Mouse (Mus musculus) cerebellum, postnatal 10 days (tissue): Measurements from ENCODE around the gene Dgki.

Experiments
- DNase-seq, 2 experiments: peaks; one replicate each; pipeline ENCODE4 v3.0.0; 2021; ENCODE audit warnings: mixed read lengths in 2 of 2

Dgki gene

DNA sequence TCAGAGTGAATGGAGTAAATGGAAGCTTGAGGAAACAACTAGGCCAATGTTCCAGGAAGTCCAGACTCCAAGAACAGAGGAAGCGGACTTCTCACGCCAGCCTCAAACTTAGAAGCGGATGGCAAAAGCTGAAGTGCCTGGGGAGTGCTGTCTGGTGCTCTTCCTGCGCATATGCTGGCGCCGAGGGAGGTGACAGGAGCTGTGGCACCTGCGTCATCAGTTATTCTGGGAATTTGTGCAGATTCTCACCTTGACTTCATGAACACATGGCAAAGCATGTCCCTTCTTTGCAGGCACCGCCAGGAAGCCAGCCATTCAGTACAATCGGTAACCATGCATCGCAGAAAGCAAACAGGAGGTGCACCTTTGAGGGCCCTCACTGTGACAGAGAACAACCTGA lies 301.0 kb downstream of the Dgki start:
- DNase-seq, result peak; percentile 48

DNA sequence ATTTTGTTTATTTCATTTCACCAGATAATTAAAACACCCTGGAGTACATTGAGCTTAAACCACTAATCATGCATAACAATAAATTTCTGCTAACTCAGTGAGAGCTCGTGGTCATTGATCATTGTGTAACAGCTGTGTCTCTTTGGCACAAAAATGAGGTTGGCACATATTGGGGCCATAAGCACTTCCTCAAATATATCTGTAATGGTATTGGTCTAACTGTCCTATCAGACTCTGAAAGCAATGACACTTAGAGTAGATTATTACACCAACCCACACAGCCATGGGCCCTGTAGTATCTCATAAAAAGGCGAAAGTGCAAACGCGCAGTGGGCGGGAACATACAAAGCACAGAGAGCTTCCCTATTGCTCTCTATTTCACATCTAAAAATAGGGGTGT lies 305.7 kb downstream of the Dgki start:
- no peak for DNase-seq

DNA sequence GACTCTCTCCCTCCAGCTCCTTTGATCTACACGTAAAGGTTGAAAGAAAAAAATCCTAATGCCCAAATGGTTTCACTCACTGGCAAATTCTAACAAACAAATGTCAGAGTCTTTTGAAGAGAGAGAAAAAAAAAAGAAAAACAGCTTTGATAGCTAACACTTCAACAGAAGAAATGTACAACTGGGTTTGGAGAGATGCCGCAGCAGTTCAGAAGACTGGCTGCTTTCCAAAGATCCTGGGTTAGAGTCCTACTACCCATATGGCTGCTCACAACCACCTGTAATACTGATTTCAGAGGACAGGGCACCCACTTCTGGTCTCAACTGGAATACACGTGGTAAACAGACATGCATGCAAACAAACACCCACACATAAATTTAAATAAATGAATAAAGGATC lies 309.8 kb downstream of the Dgki start:
- no peak for DNase-seq

DNA sequence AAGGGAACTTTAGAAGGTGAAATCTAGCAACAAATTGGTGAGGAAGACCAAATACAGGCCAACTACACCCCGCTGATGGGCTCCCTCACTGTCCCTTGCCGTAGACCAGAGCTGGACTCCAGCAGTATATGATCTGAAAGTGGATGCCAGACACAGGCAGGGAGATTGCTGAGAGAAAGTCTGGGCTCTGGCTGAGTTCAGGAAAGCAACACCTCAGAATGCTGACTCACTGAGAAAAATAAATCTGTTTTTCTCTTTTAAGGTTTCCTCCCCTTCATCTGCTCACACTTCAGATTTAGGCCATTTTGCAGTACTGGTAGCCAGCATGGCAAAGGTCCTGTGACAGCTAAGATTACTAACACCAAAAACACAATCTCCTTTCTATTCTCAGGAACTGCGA lies 311.2 kb downstream of the Dgki start:
- no peak for DNase-seq

DNA sequence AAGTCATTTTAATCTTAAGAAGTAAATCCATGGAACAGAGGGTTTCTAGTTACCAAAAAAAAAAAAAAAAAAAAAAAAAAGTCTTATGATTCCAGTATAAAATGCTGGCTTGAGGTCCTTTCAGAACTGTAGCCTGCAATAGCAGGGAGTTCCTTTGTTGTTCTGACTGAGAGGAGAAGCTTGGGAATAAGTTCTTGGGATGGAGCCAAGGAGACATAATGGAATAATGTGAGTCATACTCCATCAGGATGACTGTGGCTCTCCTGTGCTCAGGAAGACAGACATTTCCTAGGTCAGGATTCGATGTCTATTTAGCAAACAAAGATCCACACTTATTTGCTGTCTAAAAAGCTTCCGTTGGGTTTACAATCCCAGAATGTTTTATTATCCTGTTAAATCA lies 318.3 kb downstream of the Dgki start:
- peak; percentile 40 to 73 for DNase-seq

DNA sequence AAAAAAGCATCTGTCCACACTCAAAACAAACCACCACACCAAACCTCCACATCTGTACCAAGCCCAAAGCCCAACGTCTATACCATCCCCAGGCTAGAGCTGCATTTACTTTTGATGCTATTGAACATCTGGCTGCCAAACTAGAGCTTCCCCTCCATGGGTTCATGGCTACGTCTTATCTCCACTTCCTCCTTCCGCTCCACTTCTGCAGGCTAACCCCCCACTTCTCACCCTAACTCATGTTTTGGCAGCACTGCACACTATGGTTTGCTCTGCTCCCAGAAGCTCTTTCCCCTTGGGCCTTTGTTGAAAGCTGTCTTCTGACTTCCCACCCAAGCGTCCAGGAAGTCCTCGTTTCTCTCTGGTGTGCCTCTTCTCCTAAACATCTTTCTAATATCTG lies 319.5 kb downstream of the Dgki start:
- no peak for DNase-seq

DNA sequence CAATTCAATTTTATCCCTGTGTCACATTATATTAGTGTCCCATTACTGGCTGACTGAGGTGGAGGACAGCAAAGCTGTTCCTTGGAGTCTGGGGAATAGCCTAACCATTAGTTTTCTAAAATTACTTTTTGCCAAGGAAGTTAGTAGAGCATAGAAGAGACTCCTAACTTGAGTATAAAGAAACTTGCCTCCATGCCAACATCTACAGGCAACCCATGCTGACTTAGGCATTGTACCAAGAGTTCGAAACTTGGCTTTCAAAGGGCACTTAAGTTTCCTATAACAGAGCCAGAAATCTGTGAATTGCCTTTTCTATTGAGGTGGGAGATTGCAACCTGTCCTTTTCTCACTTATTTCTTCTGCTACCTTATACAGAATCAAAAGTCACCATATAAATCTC lies 321.8 kb downstream of the Dgki start:
- DNase-seq, result peak in 1 of 2 experiments; percentile 16

DNA sequence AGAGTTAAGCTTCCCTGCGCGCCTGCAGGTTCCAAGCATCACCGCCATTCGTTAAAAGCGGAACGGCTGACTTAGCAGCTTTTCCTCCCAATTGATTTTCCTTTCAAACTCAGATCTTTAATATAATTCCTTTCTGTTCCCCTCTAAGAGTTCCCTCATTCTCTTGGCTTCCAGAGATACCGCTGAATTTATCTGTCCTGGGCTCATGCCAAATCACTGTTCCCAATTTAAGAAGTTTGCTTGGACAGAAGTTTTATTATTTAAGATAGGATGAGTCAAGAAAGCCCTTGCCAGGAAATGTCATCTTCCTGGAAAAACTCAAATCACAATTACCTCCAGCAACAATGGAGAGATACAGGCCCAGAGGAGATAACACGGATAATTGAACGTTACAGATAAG lies 326.9 kb downstream of the Dgki start:
- no peak for DNase-seq

DNA sequence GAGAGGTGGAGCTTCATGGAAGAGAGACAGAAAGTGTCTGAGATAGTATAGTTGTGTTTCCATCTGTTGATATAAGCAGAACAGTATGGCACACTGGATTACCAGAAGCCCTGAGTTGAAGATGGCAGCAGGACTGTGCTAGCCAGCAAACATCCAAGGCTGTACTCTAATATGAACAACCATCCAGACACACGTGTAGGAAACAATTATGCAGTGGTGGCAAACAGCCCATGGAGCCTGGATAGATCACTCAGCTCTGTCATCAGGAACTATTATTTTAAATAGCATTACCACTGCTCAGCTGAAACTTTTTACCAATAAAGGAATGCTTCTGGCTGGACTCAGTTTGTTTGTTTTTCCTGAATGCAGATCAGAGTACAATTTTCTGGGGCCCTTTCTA lies 327.5 kb downstream of the Dgki start:
- no peak for DNase-seq

DNA sequence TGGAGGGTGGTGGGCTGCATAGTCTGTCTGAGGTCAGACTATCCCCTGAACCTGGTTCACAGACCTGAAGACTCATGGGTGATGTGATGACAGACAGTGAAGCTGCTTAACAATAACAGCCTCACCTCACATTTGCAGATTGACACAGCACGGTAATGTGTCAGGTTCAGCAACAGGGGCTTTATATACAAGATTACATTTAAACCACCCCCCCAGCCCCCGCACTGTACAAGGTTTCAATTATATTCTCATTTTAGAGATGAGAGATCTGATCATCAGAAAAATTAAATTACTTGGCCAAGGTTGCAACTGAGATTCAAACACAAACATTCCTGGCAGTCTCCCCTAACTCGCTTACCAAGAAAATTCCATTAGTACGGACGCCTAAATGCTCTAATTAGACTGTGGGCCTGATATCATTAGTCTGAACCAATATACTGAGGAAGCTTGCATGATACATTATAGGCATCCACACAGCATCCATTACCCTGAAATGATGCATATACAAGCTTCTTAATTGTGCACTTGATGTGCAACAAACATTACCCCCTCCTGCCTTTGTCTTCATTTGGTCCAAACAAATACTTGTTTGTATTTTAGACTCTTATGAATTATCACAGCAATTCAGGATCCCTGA lies 330.6 kb downstream of the Dgki start:
- no peak for DNase-seq

DNA sequence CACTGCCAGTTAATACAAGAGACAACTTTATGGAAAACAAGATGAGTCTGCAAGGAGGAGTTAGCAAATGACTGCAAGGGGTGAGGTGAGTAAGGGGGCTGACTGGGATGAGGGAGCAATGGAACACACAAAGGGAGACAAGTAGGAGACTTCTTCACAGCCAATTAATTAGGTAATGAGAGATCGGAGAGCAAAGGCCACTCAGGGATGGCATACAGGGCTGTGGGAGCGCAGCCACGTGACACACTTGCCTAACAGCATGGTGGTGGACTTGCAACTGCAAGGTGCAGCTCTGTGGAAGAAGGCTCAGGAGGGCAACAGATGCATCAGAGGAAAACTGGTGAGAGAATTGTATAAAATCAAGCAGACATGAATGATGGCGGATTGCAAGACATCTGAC lies 339.3 kb downstream of the Dgki start:
- no peak for DNase-seq

DNA sequence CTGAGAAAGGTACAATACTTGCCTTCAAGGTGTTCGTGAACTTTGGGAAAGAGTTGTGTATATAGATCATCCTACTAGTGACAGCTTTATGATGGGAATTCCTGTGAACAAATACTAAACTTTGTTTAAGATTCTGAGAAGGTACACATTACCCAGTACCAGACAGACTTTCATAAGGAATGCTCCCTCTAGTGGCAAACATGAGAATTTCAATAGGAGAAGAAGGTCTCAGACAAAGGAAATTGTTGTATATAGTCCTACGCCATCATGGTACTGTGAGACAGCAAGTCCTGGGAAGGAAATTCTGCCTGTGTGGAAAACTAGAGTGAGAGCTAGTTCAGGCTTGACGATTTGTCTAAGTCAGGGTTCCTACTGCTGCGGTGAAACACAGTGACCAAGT lies 344.7 kb downstream of the Dgki start:
- no peak for DNase-seq

DNA sequence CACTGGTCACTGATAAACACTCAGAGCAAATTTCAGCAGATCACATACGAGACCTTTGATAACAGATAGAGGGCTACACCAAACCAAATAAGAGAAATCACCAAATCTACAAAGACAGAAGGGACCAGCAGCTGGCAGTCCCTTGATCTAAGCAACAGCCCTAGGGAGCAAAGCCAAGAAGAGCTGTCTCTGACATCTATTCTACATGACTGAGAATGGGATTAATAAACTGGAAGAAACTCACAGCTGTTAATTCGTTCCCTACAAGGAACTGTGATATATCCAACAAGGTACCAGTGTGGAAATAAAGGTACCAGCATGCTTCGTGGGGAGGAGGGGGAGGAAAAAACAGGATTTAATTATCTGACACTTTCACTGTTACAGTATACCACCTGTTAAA lies 349.3 kb downstream of the Dgki start:
- peak; percentile 73 to 81 for DNase-seq

DNA sequence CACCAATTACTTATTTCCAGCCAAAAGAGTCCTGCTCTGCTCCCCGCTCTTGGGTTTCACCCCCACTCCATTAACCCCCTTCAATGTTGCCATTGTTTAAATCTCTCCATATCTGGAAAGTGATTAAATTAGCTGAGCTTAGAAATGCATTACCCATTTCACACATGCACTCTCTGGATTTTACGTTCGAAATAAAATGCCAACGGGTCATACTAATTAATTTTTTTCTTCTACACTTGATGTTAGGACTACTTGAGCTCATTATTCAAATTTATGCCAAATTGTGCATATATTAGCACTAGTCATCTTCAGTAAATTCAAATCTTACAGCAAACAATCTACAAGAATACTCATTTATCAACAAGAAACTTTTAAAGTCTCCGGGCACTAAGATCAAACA lies 352.1 kb downstream of the Dgki start:
- DNase-seq, result no peak

DNA sequence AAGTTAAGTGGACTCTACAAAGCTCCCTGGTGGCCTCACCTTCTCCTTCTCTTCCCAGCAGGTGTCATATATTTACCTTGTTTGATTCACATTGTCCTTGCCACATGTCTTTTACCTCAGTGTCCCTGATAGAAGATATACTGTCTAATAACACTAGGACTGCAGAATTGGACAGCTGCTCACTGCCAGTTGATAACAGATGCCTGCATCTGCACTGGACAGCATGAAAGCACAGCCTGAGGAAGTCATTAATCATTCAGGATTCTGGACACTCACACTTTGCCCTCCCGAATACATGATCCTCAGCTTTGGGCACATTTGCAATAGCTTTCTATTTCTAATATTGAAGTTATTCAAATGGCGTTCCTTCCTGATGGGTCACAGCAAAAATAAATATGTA lies 362.5 kb downstream of the Dgki start:
- no peak for DNase-seq

DNA sequence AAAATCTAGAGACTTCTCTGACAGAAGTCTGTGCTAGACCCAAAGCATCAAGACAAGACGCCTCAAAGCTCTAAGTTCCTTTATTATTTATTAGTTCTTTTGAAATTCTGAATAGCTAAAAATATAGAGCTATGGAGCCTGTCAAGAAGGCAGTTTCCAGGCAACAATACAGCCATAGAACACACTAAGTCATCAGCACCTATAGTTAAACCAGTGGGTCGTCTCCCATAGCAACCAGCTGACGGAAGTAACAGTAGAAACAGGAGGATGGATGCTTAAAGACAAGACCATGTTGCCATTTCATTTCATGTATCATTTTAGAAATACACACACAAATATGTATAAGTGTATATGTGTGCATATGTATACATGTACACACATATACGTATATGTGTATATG lies 363.2 kb downstream of the Dgki start:
- DNase-seq, result no peak

DNA sequence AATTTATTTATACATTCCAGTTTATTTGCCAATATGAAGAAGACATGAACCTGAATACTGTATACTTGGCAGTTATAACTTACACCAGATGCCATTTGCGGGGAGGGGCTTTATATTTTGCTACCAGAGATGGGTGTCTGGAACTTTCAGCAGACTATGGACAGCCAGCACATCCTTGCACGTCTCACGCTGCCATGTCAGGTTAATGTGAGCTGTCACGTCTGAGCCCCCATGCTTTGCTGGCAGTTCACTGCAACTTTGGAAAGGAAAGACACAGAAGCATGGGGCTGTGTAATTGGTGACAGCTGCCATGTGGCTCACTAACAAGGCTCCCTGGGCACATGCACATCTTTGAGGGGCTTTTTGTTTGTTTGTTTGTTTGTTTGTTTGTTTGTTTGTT lies 368.5 kb downstream of the Dgki start:
- DNase-seq, result peak; percentile 72 to 84

DNA sequence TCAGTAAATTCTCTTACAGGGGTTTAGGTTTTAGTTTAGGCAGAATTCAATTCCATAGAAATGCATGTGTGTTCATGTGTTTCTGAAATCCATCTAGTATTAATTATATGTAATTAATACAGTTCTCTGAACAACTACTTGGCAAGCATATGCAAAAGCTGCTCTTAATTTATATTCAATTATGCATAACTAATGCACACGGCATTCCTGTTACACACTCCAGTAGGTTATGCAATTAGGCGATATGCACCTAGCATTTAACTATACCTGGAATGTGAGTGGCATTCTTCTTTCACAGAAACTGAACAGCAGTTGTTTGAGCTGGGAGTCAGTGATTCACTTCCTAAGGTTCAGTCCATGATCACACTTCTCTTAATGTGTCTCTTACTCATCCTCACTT lies 370.2 kb downstream of the Dgki start:
- no peak for DNase-seq

DNA sequence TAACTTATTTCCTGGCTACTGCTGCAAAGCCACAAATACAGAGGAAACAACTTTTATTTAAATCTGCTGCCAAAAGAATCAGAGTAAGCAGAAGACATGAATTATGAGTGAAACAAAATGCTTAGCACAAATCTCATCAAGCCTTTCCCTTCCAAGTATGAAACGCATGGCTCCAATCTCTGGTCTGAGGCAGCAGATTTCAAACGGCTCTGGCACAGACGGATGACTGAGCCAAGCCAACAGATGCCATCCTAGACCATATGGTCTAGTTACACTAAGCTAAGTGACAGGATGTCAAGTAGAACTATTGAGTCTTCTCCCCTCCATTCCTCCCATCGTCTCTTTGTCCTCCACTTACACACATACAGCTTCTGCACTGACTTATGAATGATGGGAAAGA lies 373.5 kb downstream of the Dgki start:
- DNase-seq, result peak; percentile 83 to 85

DNA sequence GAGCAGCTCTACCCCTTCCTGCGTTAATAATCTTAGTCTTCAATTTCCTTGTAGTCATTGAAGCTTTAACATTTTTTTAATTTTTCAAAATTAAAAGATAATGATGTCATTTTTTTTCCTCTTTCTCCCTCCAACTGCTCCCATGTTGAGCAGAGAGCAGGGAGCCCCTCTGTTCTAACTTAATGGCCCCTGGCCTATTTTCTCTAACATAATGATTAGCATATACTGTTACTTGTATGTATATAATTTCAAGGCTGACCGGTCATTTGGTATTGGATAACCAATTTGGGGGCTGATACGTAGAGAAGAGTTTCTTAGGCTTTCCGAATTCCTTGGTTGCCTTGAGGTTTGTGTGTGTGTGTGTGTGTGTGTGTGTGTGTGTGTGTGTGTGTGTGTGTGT lies 378.0 kb downstream of the Dgki start:
- DNase-seq, result no peak

DNA sequence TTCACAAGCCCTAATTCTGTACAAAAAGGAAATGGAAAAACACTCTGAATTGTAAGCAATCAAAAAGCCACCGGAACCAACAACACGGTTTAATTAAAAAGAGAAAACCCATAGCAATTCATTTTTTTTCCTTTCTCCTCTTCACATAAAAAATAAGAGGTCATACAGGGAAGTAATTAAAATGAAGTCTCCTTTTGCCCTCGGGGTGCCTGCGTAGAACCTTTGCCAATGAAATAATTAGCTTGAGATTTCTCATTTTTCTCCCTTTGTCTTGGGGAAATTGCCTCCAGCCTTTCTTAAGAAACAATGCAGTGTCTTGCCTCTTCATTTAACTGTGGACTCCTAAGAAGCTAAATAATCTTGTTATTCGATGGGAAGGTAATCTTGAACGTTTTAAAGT lies 388.4 kb downstream of the Dgki start:
- DNase-seq, result peak in 1 of 2 experiments; percentile 43

DNA sequence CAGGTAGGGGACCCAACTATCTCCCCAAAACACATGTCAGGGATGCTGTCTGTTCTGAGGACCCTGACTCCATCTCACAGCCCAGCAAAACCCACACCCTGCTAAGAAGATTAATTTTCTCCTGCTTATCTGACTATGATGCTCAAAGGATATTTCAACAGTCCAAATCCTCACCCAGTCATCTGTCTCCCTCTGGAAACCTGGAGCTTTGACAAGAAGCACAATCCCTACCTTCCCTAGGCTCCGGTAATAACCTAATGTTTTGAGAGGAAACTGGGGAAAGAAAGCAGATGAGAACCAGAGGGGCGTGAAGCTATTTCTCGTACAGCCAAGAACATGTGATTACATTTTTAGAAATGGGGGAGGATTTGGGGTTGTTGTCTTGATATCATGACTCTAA lies 392.8 kb downstream of the Dgki start:
- DNase-seq, result peak; percentile 52 to 59

DNA sequence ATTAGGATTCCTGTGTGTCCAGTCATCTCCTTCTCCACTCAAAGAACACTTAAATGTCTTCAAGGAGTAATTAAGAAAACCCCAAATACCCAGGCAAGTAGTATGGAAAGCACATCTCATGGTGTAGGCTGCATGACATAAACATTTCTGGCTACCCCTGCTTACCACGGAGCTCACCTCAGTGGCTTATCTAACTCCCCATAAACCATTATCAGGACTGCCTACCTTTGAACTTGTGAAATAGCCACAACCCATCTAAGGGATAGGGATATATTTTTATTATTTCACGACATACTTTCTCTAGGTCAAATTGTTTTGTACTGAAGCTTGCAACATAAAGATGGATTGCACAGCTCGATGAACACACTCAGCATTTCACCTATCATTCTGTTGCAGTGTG lies 394.0 kb downstream of the Dgki start:
- no peak for DNase-seq

DNA sequence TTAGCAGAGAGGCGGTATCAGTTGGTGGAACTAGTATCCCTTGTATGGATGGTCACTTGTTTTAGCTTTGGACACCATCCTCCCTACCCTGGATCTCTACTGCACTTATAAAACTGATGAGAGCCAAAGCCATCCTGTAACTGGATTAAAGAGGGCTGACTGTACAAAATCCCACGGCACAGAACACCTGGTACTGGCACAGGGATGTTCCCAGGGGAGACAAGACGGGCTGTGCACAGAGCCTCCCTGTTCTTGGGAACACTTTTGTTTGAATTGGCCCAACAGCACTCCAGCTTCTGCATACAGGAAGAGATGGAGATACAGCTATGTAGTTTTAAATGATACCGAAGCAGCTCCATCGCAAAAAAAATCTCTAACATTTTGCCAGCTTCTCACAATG lies 395.1 kb downstream of the Dgki start:
- DNase-seq, result peak in 1 of 2 experiments; percentile 53

DNA sequence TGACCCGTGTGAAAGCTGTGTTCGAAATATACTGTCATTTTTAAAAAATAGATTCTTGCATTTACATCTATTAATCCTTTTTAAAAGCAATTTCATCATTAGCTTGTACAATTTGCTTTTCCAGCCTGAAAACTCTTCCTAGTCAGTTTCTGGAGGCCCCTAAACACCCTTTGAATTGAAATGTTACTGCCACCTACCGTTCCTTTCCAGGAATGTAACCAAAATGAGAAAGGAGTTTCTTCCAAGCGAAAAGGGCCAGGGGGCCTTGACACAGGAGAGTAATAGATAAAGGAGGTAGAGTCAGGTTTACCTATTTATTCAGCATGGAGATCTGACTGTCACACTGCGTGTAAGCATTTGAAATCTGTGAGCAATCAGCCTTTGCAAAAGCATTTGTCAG lies 396.2 kb downstream of the Dgki start:
- peak; percentile 84 to 87 for DNase-seq
